Mouse (Mus musculus) forebrain, embryonic 10.5 days (tissue): ENCODE measurements around the gene Nkiras2. TPM values are rescaled to one million over a fixed set of nuclear protein-coding genes. Genes with fewer than 3 reads are reported as not detected.
A peak's percentile ranks its signal among the peaks of the same experiment; 100 is the strongest.
"Not testable (repeated sequence)": the region's sequence is repeated elsewhere in the genome, so short reads cannot be mapped to it uniquely, and the experiment has no call there.

Experiments used
- DNase-seq: peaks from one replicate; pipeline ENCODE4 v3.0.0-alpha.2; 2017; ENCODE audit warnings: low spot score; ENCODE audit errors: extremely low spot score
- H3K27ac ChIP-seq: fragments of 300-500 bp; sonication (generic); 2 replicates; pipeline ENCODE4 v1.5.1; 2016; ENCODE audit warnings: mild to moderate bottlenecking
- H3K27me3 ChIP-seq: fragments of 300-500 bp; sonication (generic); 2 replicates; pipeline ENCODE4 v1.6.1; 2016; ENCODE audit warnings: mild to moderate bottlenecking; ENCODE audit not compliant: poor library complexity, severe bottlenecking
- H3K36me3 ChIP-seq: fragments of 300-500 bp; sonication (generic); replicated peaks from 2 replicates; pipeline ENCODE4 v1.6.1; 2016; ENCODE audit warnings: mild to moderate bottlenecking, moderate library complexity
- H3K4me1 ChIP-seq: fragments of 300-500 bp; sonication (generic); 2 replicates; pipeline ENCODE4 v1.6.1; 2016
- H3K4me3 ChIP-seq: fragments of 300-500 bp; sonication (generic); 2 replicates; pipeline ENCODE4 v1.5.1; 2016; ENCODE audit warnings: mild to moderate bottlenecking, moderate library complexity
- H3K9me3 ChIP-seq: fragments of 300-500 bp; sonication (generic); 2 replicates; pipeline ENCODE4 v1.6.1; 2016; ENCODE audit warnings: mild to moderate bottlenecking, moderate library complexity
- WGBS: fragments of 180-500 bp; shearing (Covaris S2); methylation state at CpG from one replicate; pipeline ENCODE4 v1.1.7; 2016; 5-methylcytosine and 5-hydroxymethylcytosine counted together
- polyA plus RNA-seq: library from polyadenylated mRNA; unstranded; fragments of >200 nt; fragmentation: Nextera tagmentation; extraction: Ambion mirVana; gene quantifications from 2 replicates; pipeline ENCODE4 v1.2.1, GENCODE M21; 2016

The Nkiras2 gene
- polyA plus RNA-seq, 1 experiment from 2014 or later = 91.8 TPM

DNA sequence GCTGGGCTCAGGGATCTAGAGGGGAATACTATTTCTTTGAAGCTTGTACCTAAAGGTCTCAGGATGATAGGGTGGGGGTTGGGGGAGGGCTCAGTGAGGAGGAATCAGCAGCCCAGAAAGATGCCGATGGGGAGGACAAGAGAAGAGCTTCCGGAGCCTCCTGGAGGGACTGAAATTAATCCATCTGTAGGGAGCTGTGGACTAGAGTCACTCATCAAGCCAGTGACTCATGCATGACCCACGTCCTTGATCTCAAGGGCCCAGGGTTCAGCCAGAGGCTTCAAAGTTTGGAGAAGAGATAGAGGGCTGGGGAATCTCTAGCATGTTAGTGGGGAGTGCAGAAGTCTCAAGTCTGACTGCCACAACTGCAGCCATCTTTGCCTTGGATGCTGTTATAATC lies 32.7 kb downstream of the Nkiras2 start:
- 26% methylated on average over 3 of the region's 3 CpGs for WGBS

DNA sequence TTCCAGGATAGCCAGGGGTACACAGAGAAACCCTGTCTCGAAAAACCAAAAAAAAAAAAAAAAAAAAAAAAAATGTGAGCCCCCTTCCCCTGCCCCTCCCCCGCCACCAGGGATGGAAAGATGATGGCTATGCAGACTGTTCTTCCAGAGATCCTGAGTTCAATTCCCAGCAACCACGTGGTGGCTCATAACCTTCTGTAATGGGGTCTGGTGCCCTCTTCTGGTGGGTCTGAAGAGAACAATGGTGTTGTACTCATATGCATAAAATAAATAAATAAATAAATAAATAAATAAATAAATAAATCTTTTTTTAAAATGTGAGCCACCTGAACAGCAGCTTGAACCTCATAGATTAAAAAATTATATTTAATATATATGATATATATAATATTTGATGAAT lies 36.5 kb downstream of the Nkiras2 start:
- H3K27ac ChIP-seq, H3K4me3 ChIP-seq, DNase-seq, H3K9me3 ChIP-seq, H3K36me3 ChIP-seq: not testable (repeated sequence)
- 61% methylated on average over 3 of the region's 3 CpGs for WGBS
- Histone ChIP-seq H3K27me3 (peaks cover 31% of the 10 kb centered on the region), H3K4me1 (peaks cover 23% of the 10 kb centered on the region)

More for the DNA sequence above, 32.7 kb downstream of the Nkiras2 start:
- H3K27ac ChIP-seq = no peak overlapping the region
- peaks cover 51% of the 10 kb centered on the region for H3K27me3 ChIP-seq
- no peaks in the 10 kb centered on the region for H3K9me3 ChIP-seq
- H3K36me3 ChIP-seq = no peaks in the 10 kb centered on the region
- H3K4me3 ChIP-seq = no peak overlapping the region
- peaks cover 13% of the 10 kb centered on the region for H3K4me1 ChIP-seq
- no peak for DNase-seq

DNA sequence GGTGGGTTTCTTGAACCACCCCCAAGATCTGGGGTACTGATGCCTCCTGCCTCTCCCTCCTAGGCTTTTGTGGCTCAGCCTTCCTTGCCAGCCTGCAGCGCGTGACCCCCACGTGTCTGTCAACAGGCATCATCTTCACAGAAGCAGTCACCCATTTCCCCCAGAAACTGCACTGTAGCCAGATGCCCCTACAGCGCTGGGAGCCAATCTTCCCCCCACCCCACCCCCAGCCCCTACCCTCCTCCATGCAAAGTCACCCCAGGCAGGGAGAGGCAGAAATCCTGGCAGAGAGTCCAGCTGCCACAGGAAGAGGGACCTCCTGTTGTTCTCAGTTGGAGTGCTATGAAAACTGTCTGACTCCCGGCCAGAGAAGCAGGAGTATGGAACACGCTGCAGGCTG lies 37.4 kb downstream of the Nkiras2 start:
- Histone ChIP-seq H3K4me1 (peaks cover 19% of the 10 kb centered on the region), H3K9me3 (no peaks in the 10 kb centered on the region), H3K36me3 (no peaks in the 10 kb centered on the region), H3K27ac (0 out of 2 replicates have a peak overlapping the region, but pooled peaks have one; percentile 4), H3K4me3 (no peak overlapping the region), H3K27me3 (peaks cover 22% of the 10 kb centered on the region)
- WGBS = 12% methylated on average over 6 of the region's 6 CpGs
- DNase-seq = no peak

- Histone ChIP-seq H3K27me3 (peaks cover 13% of the 10 kb centered on the region; the same call in 1 of the 2 replicates), H3K36me3 (no peaks in the 10 kb centered on the region), H3K9me3 (no peaks in the 10 kb centered on the region), H3K4me3 (no peak overlapping the region), H3K4me1 (peaks cover 19% of the 10 kb centered on the region), H3K27ac (no peak overlapping the region)
- 82% methylated on average over 10 of the region's 10 CpGs for WGBS
- DNase-seq = no peak
These were observed 40.8 kb downstream of the Nkiras2 start for GRCm38 (mm10) chr11:100659806-100660205.

DNA sequence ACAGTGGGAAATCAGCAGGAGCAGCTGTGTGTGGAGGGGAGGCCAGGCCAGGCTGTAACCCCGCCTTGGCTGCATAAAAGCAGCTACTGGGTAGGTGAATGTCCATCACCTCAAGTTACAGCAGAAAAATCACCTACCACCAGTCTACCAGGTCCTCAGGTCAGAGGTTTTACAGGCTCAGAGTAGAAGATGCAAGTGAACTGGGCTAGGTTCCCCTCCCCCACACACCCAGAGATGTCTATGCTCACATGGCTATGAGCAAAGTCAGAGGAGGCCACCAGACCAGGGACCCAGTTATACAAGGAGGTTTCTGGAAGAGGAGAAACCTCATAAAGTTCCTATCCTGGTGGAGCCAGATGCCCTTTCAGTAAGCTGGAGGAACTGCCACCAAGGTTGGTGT lies 52.0 kb downstream of the Nkiras2 start:
- Histone ChIP-seq H3K36me3 (no peaks in the 10 kb centered on the region), H3K9me3 (peaks cover 5% of the 10 kb centered on the region; the same call in 1 of the 2 replicates), H3K27me3 (peaks cover 37% of the 10 kb centered on the region), H3K4me1 (peaks cover 13% of the 10 kb centered on the region), H3K4me3 (no peak overlapping the region), H3K27ac (no peak overlapping the region)
- no peak for DNase-seq
- WGBS = 76% methylated on average over 1 of the region's 1 CpGs

DNA sequence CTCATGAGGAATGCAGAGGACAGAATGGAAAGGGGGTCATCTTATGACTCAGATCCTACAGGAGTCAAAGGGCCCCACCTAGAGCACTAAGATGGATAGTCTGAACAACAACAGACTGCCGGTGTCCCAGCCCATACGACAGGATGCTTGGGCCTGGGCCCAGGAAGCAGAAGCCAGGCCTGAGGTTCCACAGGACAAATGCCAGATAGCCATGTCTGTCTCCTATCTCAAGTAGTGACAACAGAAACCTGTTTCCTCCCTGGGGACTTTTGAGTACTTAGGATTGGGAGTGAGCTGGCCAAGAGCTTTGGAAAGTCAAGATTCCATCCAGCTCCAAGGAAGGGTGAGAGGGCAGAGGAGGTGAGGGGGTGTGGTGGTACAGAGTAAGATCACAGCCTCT lies 52.9 kb downstream of the Nkiras2 start:
- no peak for DNase-seq
- Histone ChIP-seq H3K4me3 (no peak overlapping the region), H3K36me3 (no peaks in the 10 kb centered on the region), H3K4me1 (peaks cover 13% of the 10 kb centered on the region), H3K27ac (no peak overlapping the region), H3K9me3 (peaks cover 5% of the 10 kb centered on the region; the same call in 1 of the 2 replicates), H3K27me3 (peaks cover 37% of the 10 kb centered on the region)
- 85% methylated on average over 2 of the region's 2 CpGs for WGBS

- peaks cover 37% of the 10 kb centered on the region for H3K27me3 ChIP-seq
- peaks cover 22% of the 10 kb centered on the region for H3K4me1 ChIP-seq
- H3K4me3 ChIP-seq = peak overlapping the region; percentile 45
- peaks cover 5% of the 10 kb centered on the region; the same call in 1 of the 2 replicates for H3K9me3 ChIP-seq
- no peaks in the 10 kb centered on the region for H3K36me3 ChIP-seq
- 1% methylated on average over 23 of the region's 23 CpGs for WGBS
- DNase-seq = no peak
- peak overlapping the region; percentile 80 for H3K27ac ChIP-seq
These were observed 54.1 kb downstream of the Nkiras2 start for GRCm38 (mm10) chr11:100673169-100673568.

Other genes starting within 250 kb of the Nkiras2 start
- 27.2 and 29.1 TPM in 2 replicates for gene Jup, start 221.5 kb upstream of the Nkiras2 start, polyA plus RNA-seq
- 18.7 and 20.5 TPM in 2 replicates for gene P3h4, start 204.4 kb upstream of the Nkiras2 start, polyA plus RNA-seq
- gene Fkbp10, start 203.5 kb upstream of the Nkiras2 start, polyA plus RNA-seq = 37.5 and 37.6 TPM in 2 replicates
- 122 and 125 TPM in 2 replicates for gene Nt5c3b, start 177.4 kb upstream of the Nkiras2 start, polyA plus RNA-seq
- 0.51 and 0.76 TPM in 2 replicates for gene Klhl10, start 177.3 kb upstream of the Nkiras2 start, polyA plus RNA-seq
- gene Klhl11, start 146.5 kb upstream of the Nkiras2 start, polyA plus RNA-seq = 8.2 and 10.0 TPM in 2 replicates
- 287 and 294 TPM in 2 replicates for gene Acly, start 91.2 kb upstream of the Nkiras2 start, polyA plus RNA-seq
- 1.4 and 1.5 TPM in 2 replicates for gene Ttc25, start 73.6 kb upstream of the Nkiras2 start, polyA plus RNA-seq
- 15.3 and 17.5 TPM in 2 replicates for gene Cnp, start 44.3 kb upstream of the Nkiras2 start, polyA plus RNA-seq
- 286 and 289 TPM in 2 replicates for gene Dnajc7, start 924 bp downstream of the Nkiras2 start, polyA plus RNA-seq
- gene Zfp385c, start 73.2 kb downstream of the Nkiras2 start, polyA plus RNA-seq = 0.28 and 0.41 TPM in 2 replicates
- 3.1 and 3.8 TPM in 2 replicates for gene Dhx58, start 85.0 kb downstream of the Nkiras2 start, polyA plus RNA-seq
- gene Kat2a, start 93.2 kb downstream of the Nkiras2 start, polyA plus RNA-seq = 76.3 and 78.5 TPM in 2 replicates
- gene Hspb9, start 94.6 kb downstream of the Nkiras2 start, polyA plus RNA-seq = 0.24 and 0.30 TPM in 2 replicates
- 13.2 and 14.9 TPM in 2 replicates for gene Rab5c, start 119.0 kb downstream of the Nkiras2 start, polyA plus RNA-seq
- 0.62 and 0.78 TPM in 2 replicates for gene Kcnh4, start 140.7 kb downstream of the Nkiras2 start, polyA plus RNA-seq
- gene Hcrt, start 143.7 kb downstream of the Nkiras2 start, polyA plus RNA-seq = not detected in 2 replicates
- gene Ghdc, start 151.7 kb downstream of the Nkiras2 start, polyA plus RNA-seq = 2.8 and 3.0 TPM in 2 replicates
- 14.9 and 16.2 TPM in 2 replicates for gene Stat5b, start 231.5 kb downstream of the Nkiras2 start, polyA plus RNA-seq
- 1.7 TPM in 2 replicates for gene Stat5a, start 240.1 kb downstream of the Nkiras2 start, polyA plus RNA-seq